Mouse (Mus musculus) intestine, embryonic 14.5 days (tissue): Measurements from ENCODE around the gene Mlph. TPM values are rescaled to one million over a fixed set of nuclear protein-coding genes. Genes with fewer than 3 reads are reported as not detected.

Source experiments
- polyA plus RNA-seq: library from polyadenylated mRNA; unstranded; fragments of >200 nt; fragmentation: Nextera tagmentation; extraction: Ambion mirVana; gene quantifications from 2 replicates; pipeline ENCODE4 v1.2.1, GENCODE M21; 2014

The Mlph gene
- polyA plus RNA-seq, 1 experiment from 2014 or later, result 0.96 TPM

Other genes starting within 250 kb of the Mlph start
- 103 TPM in 2 replicates for gene Col6a3, start 71.1 kb upstream of the Mlph start, polyA plus RNA-seq
- not detected in 2 replicates for gene Prlh, start 38.0 kb downstream of the Mlph start, polyA plus RNA-seq
- gene Rab17, start 54.6 kb downstream of the Mlph start, polyA plus RNA-seq, result 21.2 and 22.8 TPM in 2 replicates
- gene Lrrfip1, start 83.7 kb downstream of the Mlph start, polyA plus RNA-seq, result 60.4 and 65.3 TPM in 2 replicates
- gene Rbm44, start 230.0 kb downstream of the Mlph start, polyA plus RNA-seq, result 0.94 and 1.3 TPM in 2 replicates